Mouse (Mus musculus) urinary bladder, postnatal 36 days (tissue): ENCODE measurements at regions not wholly inside any gene's neighbourhood (a gene's known extent, or its start where the extent isn't known, plus 50 kb on each side); places are given as distances from the start of the nearest gene placed in this dataset.
A peak's percentile ranks its signal among the peaks of the same experiment; 100 is the strongest.

Experiments used
- DNase-seq, 2 experiments: peaks; one replicate each; pipeline ENCODE4 v3.0.0; 2022; ENCODE audit warnings: low spot score in 2 of 2, mixed read lengths in 1 of 2

- no peak for DNase-seq
Measured at GRCm38 (mm10) chr9:61291646-61292045, 80.5 kb upstream of the Tle3 start.

- no peak for DNase-seq
Measured at GRCm38 (mm10) chr9:61292501-61292900, 79.7 kb upstream of the Tle3 start.

GRCm38 (mm10) chr9:61293223-61293985 lies 78.8 kb upstream of the Tle3 start:
- DNase-seq, result no peak

- DNase-seq, result peak in 1 of 2 experiments; percentile 56
Measured at GRCm38 (mm10) chr9:61295001-61295400, 77.2 kb upstream of the Tle3 start.

GRCm38 (mm10) chr9:61296311-61296947 lies 75.7 kb upstream of the Tle3 start:
- DNase-seq, result no peak

- no peak for DNase-seq
Measured at GRCm38 (mm10) chr9:61297385-61297784, 74.8 kb upstream of the Tle3 start.

GRCm38 (mm10) chr9:61299873-61300560 lies 72.1 kb upstream of the Tle3 start:
- DNase-seq, result no peak

GRCm38 (mm10) chr9:61301070-61301469 lies 71.1 kb upstream of the Tle3 start:
- no peak for DNase-seq

- no peak for DNase-seq
Measured at GRCm38 (mm10) chr9:61302724-61303123, 69.4 kb upstream of the Tle3 start.

- DNase-seq, result no peak
Measured at GRCm38 (mm10) chr9:61306306-61306705, 65.9 kb upstream of the Tle3 start.

GRCm38 (mm10) chr9:61309096-61309495 lies 63.1 kb upstream of the Tle3 start:
- no peak for DNase-seq

GRCm38 (mm10) chr9:61309768-61310493 lies 62.2 kb upstream of the Tle3 start:
- peak in 1 of 2 experiments; percentile 64 for DNase-seq

GRCm38 (mm10) chr9:61310574-61310973 lies 61.6 kb upstream of the Tle3 start:
- DNase-seq, result no peak

- DNase-seq, result no peak
Measured at GRCm38 (mm10) chr9:61311604-61312003, 60.6 kb upstream of the Tle3 start.

GRCm38 (mm10) chr9:61314630-61315179 lies 57.5 kb upstream of the Tle3 start:
- no peak for DNase-seq

- DNase-seq, result no peak
Measured at GRCm38 (mm10) chr9:61315371-61316298, 56.5 kb upstream of the Tle3 start.

GRCm38 (mm10) chr9:61316442-61316841 lies 55.7 kb upstream of the Tle3 start:
- DNase-seq, result no peak

GRCm38 (mm10) chr9:61319721-61320120 lies 52.4 kb upstream of the Tle3 start:
- DNase-seq, result no peak

- DNase-seq, result no peak
Measured at GRCm38 (mm10) chr9:61321314-61321713, 50.9 kb upstream of the Tle3 start.

GRCm38 (mm10) chr9:61321825-61322224 lies 50.3 kb upstream of the Tle3 start:
- DNase-seq, result no peak

- DNase-seq, result no peak
Measured at GRCm38 (mm10) chr9:61322333-61322732, 49.8 kb upstream of the Tle3 start.
